Mouse (Mus musculus): ENCODE results near the gene Btnl6. TPM values are rescaled to one million over a fixed set of nuclear protein-coding genes. Genes with fewer than 3 reads are reported as not detected.
"Not testable (repeated sequence)": the region's sequence is repeated elsewhere in the genome, so short reads cannot be mapped to it uniquely, and the experiment has no call there.

Gene Btnl6
- total and polyA plus RNA-seq, 2 experiments, result not detected

GRCm38 (mm10) chr17:34519001-34519400 lies 1.8 kb upstream of the Btnl6 start:
- no peak for DNase-seq (ENCODE audit: extremely low read depth, low read depth, low spot score)
- Histone ChIP-seq H3K9ac (ENCODE audit: low read depth, low read length) (no peak overlapping the region), H3K27me3 (ENCODE audit: control insufficient read depth, insufficient read depth, low read length) (no peaks in the 10 kb centered on the region), H3K27ac (replicated peaks; ENCODE audit: insufficient read depth, low read depth, low read length) (no peak overlapping the region), H3K4me3 (ENCODE audit: insufficient read depth, low read depth, low read length) (no peak overlapping the region), H3K36me3 (ENCODE audit: control insufficient read depth, insufficient read depth, low read length) (no peaks in the 10 kb centered on the region), H3K4me1 (ENCODE audit: control insufficient read depth, insufficient read depth, low read length) (no peaks in the 10 kb centered on the region), H3K79me2 (ENCODE audit: control insufficient read depth, insufficient read depth, low read length) (no peaks in the 10 kb centered on the region)
- TF ChIP-seq POLR2A (IDR thresholded peaks at IDR 0.05; ENCODE audit: extremely low read depth, insufficient read depth, low read length) (no peak), CTCF (IDR thresholded peaks at IDR 0.05; ENCODE audit: low read depth, low read length) (no peak)
- 46% methylated on average over 1 of the region's 1 CpGs for WGBS

DNA sequence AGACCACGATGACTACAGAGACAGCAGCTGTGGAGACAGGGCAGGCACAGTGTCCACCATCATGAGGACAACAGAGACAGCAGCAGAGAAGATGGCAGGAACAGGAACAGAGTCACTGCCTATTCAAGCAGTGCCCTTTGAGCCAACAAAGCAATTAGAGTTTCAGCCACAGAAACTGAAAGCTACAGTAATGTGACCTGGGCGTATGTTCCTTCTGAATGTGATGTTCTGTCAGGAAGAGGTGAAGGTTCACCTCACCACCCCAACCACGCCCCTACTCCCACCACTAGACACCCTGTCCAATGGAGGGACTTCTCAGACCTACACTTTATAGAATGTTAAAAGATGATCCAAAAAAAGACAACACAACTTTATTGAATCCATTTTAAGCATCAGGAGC lies 1.4 kb upstream of the Btnl6 start:
- H3K27me3 ChIP-seq (ENCODE audit: control insufficient read depth, insufficient read depth, low read length); DNase-seq (ENCODE audit: extremely low read depth, low read depth, low spot score); H3K9ac ChIP-seq (ENCODE audit: low read depth, low read length); H3K36me3 ChIP-seq (ENCODE audit: control insufficient read depth, insufficient read depth, low read length); H3K4me3 ChIP-seq (ENCODE audit: insufficient read depth, low read depth, low read length); H3K79me2 ChIP-seq (ENCODE audit: control insufficient read depth, insufficient read depth, low read length); H3K4me1 ChIP-seq (ENCODE audit: control insufficient read depth, insufficient read depth, low read length); H3K27ac ChIP-seq (replicated peaks; ENCODE audit: insufficient read depth, low read depth, low read length): not testable (repeated sequence)
- 65% methylated on average over 3 of the region's 3 CpGs for WGBS

DNA sequence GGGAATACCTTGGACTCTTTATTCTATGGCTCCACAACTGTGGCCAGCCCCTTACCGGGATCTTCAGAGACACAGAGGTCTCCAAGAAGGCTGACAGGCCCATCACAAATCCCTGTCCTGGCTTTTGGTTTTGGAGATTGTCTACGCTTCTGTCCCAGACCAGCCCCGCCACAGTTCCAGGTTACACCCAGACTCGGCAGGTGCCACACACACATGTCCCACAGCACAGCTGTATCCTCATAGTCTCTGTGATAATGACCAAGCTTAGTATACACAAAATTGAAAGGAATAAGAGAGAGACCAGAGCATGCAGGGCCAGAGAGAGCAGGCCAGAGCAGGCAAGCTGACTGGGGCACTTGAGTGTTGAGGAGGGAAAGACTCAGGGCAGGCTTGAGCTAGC lies 643 bp upstream of the Btnl6 start:
- 93% methylated on average over 4 of the region's 4 CpGs for WGBS
- TF ChIP-seq POLR2A (IDR thresholded peaks at IDR 0.05; ENCODE audit: extremely low read depth, insufficient read depth, low read length), result no peak
- TF ChIP-seq CTCF (IDR thresholded peaks at IDR 0.05; ENCODE audit: low read depth, low read length), result no peak
- H3K9ac ChIP-seq (ENCODE audit: low read depth, low read length), result no peak overlapping the region

DNA sequence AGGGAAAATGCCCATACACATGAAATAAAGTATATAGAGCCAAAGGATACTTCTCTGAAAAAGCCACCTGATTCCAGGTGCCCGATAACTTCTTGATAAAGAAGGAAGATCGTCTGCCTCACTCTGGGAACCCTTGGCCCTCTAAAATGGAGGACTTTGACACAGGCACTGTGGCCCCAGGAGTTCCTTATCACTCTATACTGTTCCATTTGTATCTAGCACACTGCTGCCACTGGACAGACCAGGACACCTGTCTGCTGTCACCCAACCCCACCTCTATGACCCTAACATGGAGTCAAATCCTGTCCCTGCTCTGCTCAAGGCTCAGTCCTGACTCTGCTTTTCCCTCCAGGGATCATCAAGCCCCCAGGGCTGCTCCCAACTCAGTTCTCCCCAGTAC lies 638 bp downstream of the Btnl6 start:
- H3K9ac ChIP-seq (ENCODE audit: low read depth, low read length), result no peak overlapping the region
- no peak for DNase-seq (ENCODE audit: extremely low read depth, low read depth, low spot score)
- H3K79me2 ChIP-seq (ENCODE audit: control insufficient read depth, insufficient read depth, low read length), result no peaks in the 10 kb centered on the region
- no peak for TF ChIP-seq CTCF (IDR thresholded peaks at IDR 0.05; ENCODE audit: low read depth, low read length)
- TF ChIP-seq POLR2A (IDR thresholded peaks at IDR 0.05; ENCODE audit: extremely low read depth, insufficient read depth, low read length), result no peak
- H3K36me3 ChIP-seq (ENCODE audit: control insufficient read depth, insufficient read depth, low read length), result no peaks in the 10 kb centered on the region
- no peak overlapping the region for H3K4me3 ChIP-seq (ENCODE audit: insufficient read depth, low read depth, low read length)
- H3K4me1 ChIP-seq (ENCODE audit: control insufficient read depth, insufficient read depth, low read length), result no peaks in the 10 kb centered on the region
- WGBS, result 80% methylated on average over 2 of the region's 2 CpGs
- H3K27ac ChIP-seq (replicated peaks; ENCODE audit: insufficient read depth, low read depth, low read length), result no peak overlapping the region
- H3K27me3 ChIP-seq (ENCODE audit: control insufficient read depth, insufficient read depth, low read length), result no peaks in the 10 kb centered on the region

More for the DNA sequence above, 643 bp upstream of the Btnl6 start:
- Histone ChIP-seq H3K79me2 (ENCODE audit: control insufficient read depth, insufficient read depth, low read length) (no peaks in the 10 kb centered on the region), H3K4me3 (ENCODE audit: insufficient read depth, low read depth, low read length) (no peak overlapping the region), H3K27me3 (ENCODE audit: control insufficient read depth, insufficient read depth, low read length) (no peaks in the 10 kb centered on the region), H3K4me1 (ENCODE audit: control insufficient read depth, insufficient read depth, low read length) (no peaks in the 10 kb centered on the region), H3K27ac (replicated peaks; ENCODE audit: insufficient read depth, low read depth, low read length) (no peak overlapping the region), H3K36me3 (ENCODE audit: control insufficient read depth, insufficient read depth, low read length) (no peaks in the 10 kb centered on the region)
- DNase-seq (ENCODE audit: extremely low read depth, low read depth, low spot score), result no peak

- H3K79me2 ChIP-seq (ENCODE audit: control insufficient read depth, insufficient read depth, low read length); H3K27me3 ChIP-seq (ENCODE audit: control insufficient read depth, insufficient read depth, low read length); H3K36me3 ChIP-seq (ENCODE audit: control insufficient read depth, insufficient read depth, low read length); H3K9ac ChIP-seq (ENCODE audit: low read depth, low read length); H3K4me1 ChIP-seq (ENCODE audit: control insufficient read depth, insufficient read depth, low read length); H3K4me3 ChIP-seq (ENCODE audit: insufficient read depth, low read depth, low read length); H3K27ac ChIP-seq (replicated peaks; ENCODE audit: insufficient read depth, low read depth, low read length); DNase-seq (ENCODE audit: extremely low read depth, low read depth, low spot score): not testable (repeated sequence)
- 33% methylated on average over 1 of the region's 1 CpGs for WGBS
Observed at GRCm38 (mm10) chr17:34511723-34512122, 5.4 kb downstream of the Btnl6 start.

GRCm38 (mm10) chr17:34507591-34507990 lies 9.6 kb downstream of the Btnl6 start:
- H3K79me2 ChIP-seq (ENCODE audit: control insufficient read depth, insufficient read depth, low read length), result no peaks in the 10 kb centered on the region
- H3K4me3 ChIP-seq (ENCODE audit: insufficient read depth, low read depth, low read length), result no peak overlapping the region
- no peak for DNase-seq (ENCODE audit: extremely low read depth, low read depth, low spot score)
- TF ChIP-seq CTCF (IDR thresholded peaks at IDR 0.05; ENCODE audit: low read depth, low read length) (no peak), POLR2A (IDR thresholded peaks at IDR 0.05; ENCODE audit: extremely low read depth, insufficient read depth, low read length) (no peak)
- no peaks in the 10 kb centered on the region for H3K4me1 ChIP-seq (ENCODE audit: control insufficient read depth, insufficient read depth, low read length)
- H3K27me3 ChIP-seq (ENCODE audit: control insufficient read depth, insufficient read depth, low read length), result no peaks in the 10 kb centered on the region
- H3K27ac ChIP-seq (replicated peaks; ENCODE audit: insufficient read depth, low read depth, low read length), result no peak overlapping the region
- H3K9ac ChIP-seq (ENCODE audit: low read depth, low read length), result no peak overlapping the region
- no peaks in the 10 kb centered on the region for H3K36me3 ChIP-seq (ENCODE audit: control insufficient read depth, insufficient read depth, low read length)

GRCm38 (mm10) chr17:34497726-34498125 lies 19.4 kb downstream of the Btnl6 start:
- H3K9ac ChIP-seq (ENCODE audit: low read depth, low read length); H3K79me2 ChIP-seq (ENCODE audit: control insufficient read depth, insufficient read depth, low read length); H3K4me1 ChIP-seq (ENCODE audit: control insufficient read depth, insufficient read depth, low read length); H3K36me3 ChIP-seq (ENCODE audit: control insufficient read depth, insufficient read depth, low read length); H3K27me3 ChIP-seq (ENCODE audit: control insufficient read depth, insufficient read depth, low read length); H3K4me3 ChIP-seq (ENCODE audit: insufficient read depth, low read depth, low read length); H3K27ac ChIP-seq (replicated peaks; ENCODE audit: insufficient read depth, low read depth, low read length): not testable (repeated sequence)
- peak; percentile 13 for DNase-seq (ENCODE audit: extremely low read depth, low read depth, low spot score)
- WGBS, result 20% methylated on average over 3 of the region's 4 CpGs

- not testable (repeated sequence) for H3K36me3 ChIP-seq (ENCODE audit: control insufficient read depth, insufficient read depth, low read length); DNase-seq (ENCODE audit: extremely low read depth, low read depth, low spot score); H3K27me3 ChIP-seq (ENCODE audit: control insufficient read depth, insufficient read depth, low read length); H3K27ac ChIP-seq (replicated peaks; ENCODE audit: insufficient read depth, low read depth, low read length); H3K9ac ChIP-seq (ENCODE audit: low read depth, low read length); H3K4me1 ChIP-seq (ENCODE audit: control insufficient read depth, insufficient read depth, low read length); H3K4me3 ChIP-seq (ENCODE audit: insufficient read depth, low read depth, low read length); H3K79me2 ChIP-seq (ENCODE audit: control insufficient read depth, insufficient read depth, low read length)
- WGBS, result 45% methylated on average over 3 of the region's 3 CpGs
Observed at GRCm38 (mm10) chr17:34497319-34497718, 19.8 kb downstream of the Btnl6 start.

Measured in liver, adult 2 months (tissue).